Mouse (Mus musculus): ENCODE results near the gene Actn3. TPM values are rescaled to one million over a fixed set of nuclear protein-coding genes. Genes with fewer than 3 reads are reported as not detected.

Actn3 gene
- polyA plus RNA-seq, 1 experiment from 2014 or later, result 2.1 TPM

DNA sequence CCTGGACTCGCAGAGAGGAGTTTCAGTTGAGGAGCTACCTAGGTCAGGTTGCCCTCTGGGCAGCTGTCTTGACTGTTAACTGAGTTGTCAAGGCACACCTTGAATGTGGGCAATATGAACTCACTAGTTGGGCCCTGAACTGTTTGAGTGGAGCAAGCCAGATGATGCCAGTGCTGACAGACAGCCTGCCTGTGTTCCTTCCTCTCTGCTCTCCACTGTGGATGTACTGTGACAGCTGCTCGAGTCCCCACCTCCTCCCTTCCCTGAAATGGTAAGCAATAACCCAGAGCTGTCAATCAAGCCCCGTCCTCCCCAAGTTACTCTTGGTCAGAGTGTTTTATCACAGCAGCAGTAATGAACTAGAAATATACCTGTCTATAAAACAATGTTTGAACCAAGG is 22.2 kb upstream of the Actn3 start:
- WGBS, result 87% methylated on average over 3 of the region's 3 CpGs
- H3K36me3 ChIP-seq (ENCODE audit: control insufficient read depth, insufficient read depth, low read length), result peaks cover 62% of the 10 kb centered on the region

DNA sequence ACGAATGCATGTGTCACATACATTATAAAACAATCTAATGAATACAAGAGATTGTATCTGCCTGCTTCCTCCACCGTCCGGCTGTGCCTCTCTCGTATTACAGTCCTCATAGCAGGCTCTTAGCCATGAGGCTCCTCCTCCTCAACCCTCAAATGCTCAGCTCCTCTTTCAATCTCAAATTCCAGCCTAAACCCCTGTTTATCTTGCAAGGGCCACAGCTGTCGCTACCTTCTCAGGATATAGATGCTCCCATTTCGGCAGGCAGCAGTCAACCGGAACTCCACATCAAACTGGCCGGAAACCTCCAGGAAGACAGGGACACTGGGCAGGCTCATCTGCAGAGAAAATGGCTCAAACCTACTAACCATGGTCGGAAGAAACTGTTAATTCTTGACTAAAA is 21.3 kb upstream of the Actn3 start:
- Histone ChIP-seq H3K27ac (replicated peaks; ENCODE audit: low read depth, low read length) (no peak overlapping the region), H3K9me3 (ENCODE audit: control insufficient read depth, low read length) (no peaks in the 10 kb centered on the region), H3K4me1 (ENCODE audit: control insufficient read depth, insufficient read depth, low read length) (no peaks in the 10 kb centered on the region), H3K9ac (replicated peaks; ENCODE audit: low read length) (no peak overlapping the region), H3K4me2 (ENCODE audit: low read length) (no peak overlapping the region), H3K27me3 (ENCODE audit: control insufficient read depth, insufficient read depth, low read length) (no peaks in the 10 kb centered on the region), H3K36me3 (ENCODE audit: control insufficient read depth, insufficient read depth, low read length) (peaks cover 71% of the 10 kb centered on the region), H3K4me3 (replicated peaks; ENCODE audit: low read depth, low read length) (no peak overlapping the region)
- DNase-seq (no peak), ATAC-seq (ENCODE audit: low FRiP score, low TSS enrichment) (no peak)
- WGBS, result 87% methylated on average over 9 of the region's 9 CpGs

More for the DNA sequence above, 22.2 kb upstream of the Actn3 start:
- H3K4me1 ChIP-seq (ENCODE audit: control insufficient read depth, insufficient read depth, low read length), result no peaks in the 10 kb centered on the region
- no peak overlapping the region for H3K4me2 ChIP-seq (ENCODE audit: low read length)
- no peaks in the 10 kb centered on the region for H3K27me3 ChIP-seq (ENCODE audit: control insufficient read depth, insufficient read depth, low read length)
- H3K27ac ChIP-seq (replicated peaks; ENCODE audit: low read depth, low read length), result no peak overlapping the region
- H3K9ac ChIP-seq (replicated peaks; ENCODE audit: low read length), result no peak overlapping the region
- H3K9me3 ChIP-seq (ENCODE audit: control insufficient read depth, low read length), result no peaks in the 10 kb centered on the region
- no peak for ATAC-seq (ENCODE audit: low FRiP score, low TSS enrichment)
- DNase-seq, result no peak
- H3K4me3 ChIP-seq (replicated peaks; ENCODE audit: low read depth, low read length), result no peak overlapping the region

DNA sequence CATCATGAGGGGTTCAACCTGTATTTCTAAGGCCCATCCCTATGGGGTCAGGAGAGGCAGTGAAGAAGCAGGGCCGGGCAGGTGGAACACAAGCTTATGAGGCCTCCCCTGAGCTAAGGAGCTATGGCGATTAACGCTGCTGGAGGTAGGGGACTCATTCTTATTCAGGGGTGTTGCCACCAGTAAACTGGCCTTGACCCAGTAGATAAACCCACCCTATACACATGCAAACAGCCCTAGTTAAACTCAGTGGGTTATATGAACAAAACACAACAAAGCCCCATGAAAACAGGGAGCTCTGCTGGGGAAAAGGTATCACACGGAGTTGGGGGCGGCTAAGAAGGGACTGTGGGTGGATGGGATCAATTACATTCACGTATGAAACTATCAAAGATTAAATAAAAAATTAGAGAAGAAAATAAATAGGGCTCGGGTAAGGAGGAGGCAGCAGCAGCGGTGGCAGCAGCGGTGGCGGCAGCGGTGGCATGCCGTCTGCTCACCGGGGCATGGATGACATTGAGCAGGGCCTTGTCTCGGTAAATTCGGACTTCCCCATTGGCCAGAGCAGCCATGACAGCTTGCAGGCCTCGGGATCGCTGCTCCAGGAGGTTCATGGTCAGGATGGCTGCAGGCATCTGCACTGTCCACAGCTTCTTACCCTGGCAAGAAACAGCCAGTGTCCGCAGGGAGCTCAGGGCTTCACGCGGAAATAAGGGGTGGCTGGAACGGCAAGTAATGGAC is 19.2 kb upstream of the Actn3 start:
- no peak overlapping the region for H3K27ac ChIP-seq (replicated peaks; ENCODE audit: low read depth, low read length)
- DNase-seq, result no peak
- 53% methylated on average over 21 of the region's 21 CpGs for WGBS
- ATAC-seq (ENCODE audit: low FRiP score, low TSS enrichment), result no peak
- no peak overlapping the region for H3K4me3 ChIP-seq (replicated peaks; ENCODE audit: low read depth, low read length)
- H3K4me1 ChIP-seq (ENCODE audit: control insufficient read depth, insufficient read depth, low read length), result no peaks in the 10 kb centered on the region
- no peak overlapping the region for H3K9ac ChIP-seq (replicated peaks; ENCODE audit: low read length)
- no peak overlapping the region for H3K4me2 ChIP-seq (ENCODE audit: low read length)
- no peaks in the 10 kb centered on the region for H3K27me3 ChIP-seq (ENCODE audit: control insufficient read depth, insufficient read depth, low read length)
- peaks cover 69% of the 10 kb centered on the region for H3K36me3 ChIP-seq (ENCODE audit: control insufficient read depth, insufficient read depth, low read length)
- H3K9me3 ChIP-seq (ENCODE audit: control insufficient read depth, low read length), result no peaks in the 10 kb centered on the region

DNA sequence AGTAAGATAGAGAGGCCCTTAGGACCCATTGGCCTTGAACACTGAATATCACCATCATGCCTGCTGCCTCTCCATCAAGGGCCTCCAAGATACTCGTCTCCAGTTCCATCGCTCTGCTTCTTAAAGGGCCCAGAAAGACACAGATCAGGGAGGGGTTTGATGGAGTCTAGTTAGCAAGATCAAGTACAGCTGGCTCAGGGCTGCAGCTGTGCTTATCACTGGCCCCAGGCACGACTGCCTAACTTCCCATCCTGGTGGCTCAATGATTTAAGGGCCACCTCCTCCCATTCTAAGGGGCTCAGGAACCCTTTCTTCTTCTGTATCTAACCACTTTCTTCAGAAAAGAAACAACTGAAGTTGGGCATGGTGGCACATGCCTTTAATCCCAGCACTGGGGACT is 14.1 kb upstream of the Actn3 start:
- no peak for DNase-seq
- 86% methylated on average over 3 of the region's 3 CpGs for WGBS
- H3K36me3 ChIP-seq (ENCODE audit: control insufficient read depth, insufficient read depth, low read length), result peaks cover 58% of the 10 kb centered on the region

DNA sequence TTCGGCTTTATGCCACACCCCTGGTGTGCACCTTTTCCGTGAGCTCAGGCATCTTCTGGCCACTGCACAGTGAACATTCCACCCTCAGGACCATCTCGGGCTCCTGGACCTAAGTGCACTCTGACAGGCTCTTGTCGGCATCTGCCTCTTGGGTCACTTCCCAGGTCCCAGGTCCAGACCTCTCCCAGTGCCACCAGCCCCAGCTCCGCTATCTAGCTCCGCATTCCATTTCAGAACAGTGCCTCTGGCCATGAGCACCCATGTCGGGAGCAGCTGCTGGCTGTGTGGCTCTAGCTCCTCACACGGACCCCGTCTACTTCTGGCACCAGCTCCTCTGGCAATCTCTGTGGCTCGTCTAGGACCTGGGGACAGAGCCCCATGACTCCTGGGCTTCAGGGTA is 12.1 kb upstream of the Actn3 start:
- Histone ChIP-seq H3K27me3 (ENCODE audit: control insufficient read depth, insufficient read depth, low read length) (no peaks in the 10 kb centered on the region), H3K27ac (replicated peaks; ENCODE audit: low read depth, low read length) (no peak overlapping the region), H3K4me3 (replicated peaks; ENCODE audit: low read depth, low read length) (no peak overlapping the region), H3K36me3 (ENCODE audit: control insufficient read depth, insufficient read depth, low read length) (peaks cover 52% of the 10 kb centered on the region), H3K4me1 (ENCODE audit: control insufficient read depth, insufficient read depth, low read length) (no peaks in the 10 kb centered on the region), H3K9me3 (ENCODE audit: control insufficient read depth, low read length) (no peaks in the 10 kb centered on the region), H3K9ac (replicated peaks; ENCODE audit: low read length) (no peak overlapping the region), H3K4me2 (ENCODE audit: low read length) (no peak overlapping the region)
- DNase-seq, result no peak
- ATAC-seq (ENCODE audit: low FRiP score, low TSS enrichment), result no peak
- 91% methylated on average over 10 of the region's 10 CpGs for WGBS

More for the DNA sequence above, 14.1 kb upstream of the Actn3 start:
- Histone ChIP-seq H3K9ac (replicated peaks; ENCODE audit: low read length) (no peak overlapping the region), H3K4me3 (replicated peaks; ENCODE audit: low read depth, low read length) (no peak overlapping the region), H3K4me1 (ENCODE audit: control insufficient read depth, insufficient read depth, low read length) (no peaks in the 10 kb centered on the region), H3K27ac (replicated peaks; ENCODE audit: low read depth, low read length) (no peak overlapping the region), H3K4me2 (ENCODE audit: low read length) (no peak overlapping the region), H3K27me3 (ENCODE audit: control insufficient read depth, insufficient read depth, low read length) (no peaks in the 10 kb centered on the region), H3K9me3 (ENCODE audit: control insufficient read depth, low read length) (no peaks in the 10 kb centered on the region)
- no peak for ATAC-seq (ENCODE audit: low FRiP score, low TSS enrichment)

DNA sequence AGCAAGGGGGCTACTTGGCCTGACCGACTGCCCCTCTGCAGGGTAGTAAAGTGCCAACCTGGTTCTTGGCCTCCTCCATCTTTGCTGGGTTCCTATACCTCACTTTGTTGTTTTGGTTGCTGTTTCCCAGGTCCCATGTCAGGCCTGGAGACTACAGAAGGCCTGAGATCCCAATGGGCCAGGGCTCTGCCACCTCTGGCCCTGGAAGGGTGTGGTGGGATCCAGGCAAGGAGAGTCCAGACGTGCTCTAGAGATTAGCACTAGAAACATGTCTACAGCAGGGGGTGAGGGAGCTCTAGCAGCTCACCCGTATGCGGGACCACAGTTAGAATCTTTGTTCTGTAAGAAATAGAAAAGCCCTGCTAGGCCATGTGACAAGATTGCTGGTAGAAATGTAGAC is 6.3 kb upstream of the Actn3 start:
- ATAC-seq (ENCODE audit: low FRiP score, low TSS enrichment), result no peak

DNA sequence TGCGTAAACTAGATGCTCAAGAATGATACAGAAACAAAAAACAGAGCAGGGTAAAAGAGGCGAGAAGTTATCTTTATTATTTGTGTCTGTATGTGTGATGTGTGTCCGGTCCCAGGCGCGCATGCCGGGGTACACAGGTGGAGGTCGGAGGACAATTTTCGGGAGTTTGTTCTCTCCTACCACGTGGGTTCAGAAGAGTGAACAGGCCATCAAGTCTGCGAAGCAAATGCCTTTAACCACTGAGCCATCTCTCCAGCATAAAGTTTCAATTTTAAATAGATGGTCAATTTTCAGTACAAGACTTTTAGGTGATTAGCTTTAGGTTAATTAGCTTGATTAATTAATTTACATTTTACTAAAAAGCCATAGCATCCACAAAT is 1.6 kb upstream of the Actn3 start:
- 67% methylated on average over 10 of the region's 10 CpGs for WGBS
- ATAC-seq (ENCODE audit: low FRiP score, low TSS enrichment), result no peak
- no peak overlapping the region for H3K27ac ChIP-seq (replicated peaks; ENCODE audit: low read depth, low read length)

More for the DNA sequence above, 6.3 kb upstream of the Actn3 start:
- 88% methylated on average over 4 of the region's 4 CpGs for WGBS
- no peak overlapping the region for H3K4me3 ChIP-seq (replicated peaks; ENCODE audit: low read depth, low read length)
- H3K9me3 ChIP-seq (ENCODE audit: control insufficient read depth, low read length), result no peaks in the 10 kb centered on the region
- H3K4me2 ChIP-seq (ENCODE audit: low read length), result no peak overlapping the region
- no peaks in the 10 kb centered on the region for H3K27me3 ChIP-seq (ENCODE audit: control insufficient read depth, insufficient read depth, low read length)
- DNase-seq, result no peak
- peaks cover 4% of the 10 kb centered on the region; the same call in 1 of the 2 replicates for H3K4me1 ChIP-seq (ENCODE audit: control insufficient read depth, insufficient read depth, low read length)
- no peak overlapping the region for H3K27ac ChIP-seq (replicated peaks; ENCODE audit: low read depth, low read length)
- H3K9ac ChIP-seq (replicated peaks; ENCODE audit: low read length), result no peak overlapping the region
- peaks cover 11% of the 10 kb centered on the region; the same call in 1 of the 2 replicates for H3K36me3 ChIP-seq (ENCODE audit: control insufficient read depth, insufficient read depth, low read length)

DNA sequence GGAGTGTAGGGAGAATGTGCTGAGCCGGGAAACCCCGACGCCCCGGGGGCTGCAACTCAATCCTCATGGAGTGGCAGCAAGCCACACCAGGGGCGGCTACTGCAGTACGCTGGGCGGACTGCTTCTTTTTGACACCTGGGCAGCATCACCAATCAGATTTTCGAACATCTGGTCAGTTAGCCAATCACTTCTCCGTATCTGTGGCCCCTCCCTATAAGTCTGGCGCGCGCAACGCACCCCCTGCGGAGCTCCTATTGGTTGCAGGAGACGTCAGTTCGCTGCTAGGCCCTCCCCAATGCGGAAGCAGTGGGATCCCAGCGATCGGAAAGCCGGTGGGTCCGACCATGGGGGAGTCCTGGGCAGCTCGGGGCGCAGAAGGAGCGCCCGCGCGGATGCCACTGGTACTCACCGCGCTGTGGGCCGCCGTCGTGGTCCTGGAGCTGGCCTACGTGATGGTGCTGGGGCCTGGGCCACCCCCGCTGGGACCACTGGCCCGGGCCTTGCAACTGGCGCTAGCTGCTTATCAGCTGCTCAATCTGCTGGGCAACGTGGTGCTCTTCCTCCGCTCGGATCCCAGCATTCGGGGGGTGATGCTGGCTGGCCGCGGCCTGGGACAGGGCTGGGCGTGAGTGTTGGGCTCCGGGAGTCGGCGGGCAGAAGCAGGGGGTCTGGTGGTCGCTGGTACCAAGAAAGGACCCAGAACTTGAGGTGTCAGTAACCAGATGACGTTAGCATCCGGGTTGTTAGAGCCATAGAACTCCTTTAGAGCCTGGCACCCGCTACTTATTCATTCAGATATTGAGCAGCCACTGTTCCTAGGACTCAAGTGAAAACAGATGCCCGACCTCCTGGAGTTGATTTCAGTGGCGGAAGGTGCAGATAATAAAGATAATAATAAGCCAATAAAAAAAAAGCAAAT is 955 bp upstream of the Actn3 start, which contains the start of gene Zdhhc24:
Zdhhc24 (plus strand) TSS at position 264 of the 919 bp plus-strand sequence.
- H3K4me2 ChIP-seq (ENCODE audit: low read length), result peak within 1 kb of the TSS; percentile 87
- DNase-seq (peak; percentile 97), ATAC-seq (ENCODE audit: low FRiP score, low TSS enrichment) (peak; percentile 99)
- H3K27ac ChIP-seq (replicated peaks; ENCODE audit: low read depth, low read length), result peak within 1 kb of the TSS; percentile 78
- WGBS, result 2% methylated on average over 52 of the region's 52 CpGs
- H3K4me1 ChIP-seq (ENCODE audit: control insufficient read depth, insufficient read depth, low read length), result peaks cover 10% of the 10 kb centered on the region
- no peaks in the 10 kb centered on the region for H3K27me3 ChIP-seq (ENCODE audit: control insufficient read depth, insufficient read depth, low read length)
- H3K4me3 ChIP-seq (replicated peaks; ENCODE audit: low read depth, low read length), result peak within 1 kb of the TSS; percentile 85
- H3K9me3 ChIP-seq (ENCODE audit: control insufficient read depth, low read length), result no peaks in the 10 kb centered on the region
- peaks cover 8% of the 10 kb centered on the region; the same call in 1 of the 2 replicates for H3K36me3 ChIP-seq (ENCODE audit: control insufficient read depth, insufficient read depth, low read length)
- peak within 1 kb of the TSS; percentile 78 for H3K9ac ChIP-seq (replicated peaks; ENCODE audit: low read length)

More for the DNA sequence above, 1.6 kb upstream of the Actn3 start:
- no peak for DNase-seq
- H3K9ac ChIP-seq (replicated peaks; ENCODE audit: low read length), result peak overlapping the region; percentile 78
- peaks cover 11% of the 10 kb centered on the region; the same call in 1 of the 2 replicates for H3K36me3 ChIP-seq (ENCODE audit: control insufficient read depth, insufficient read depth, low read length)
- peaks cover 10% of the 10 kb centered on the region for H3K4me1 ChIP-seq (ENCODE audit: control insufficient read depth, insufficient read depth, low read length)
- H3K4me3 ChIP-seq (replicated peaks; ENCODE audit: low read depth, low read length), result peak overlapping the region; percentile 85
- H3K27me3 ChIP-seq (ENCODE audit: control insufficient read depth, insufficient read depth, low read length), result no peaks in the 10 kb centered on the region
- H3K9me3 ChIP-seq (ENCODE audit: control insufficient read depth, low read length), result no peaks in the 10 kb centered on the region
- peak overlapping the region; percentile 87 for H3K4me2 ChIP-seq (ENCODE audit: low read length)

Measured in midbrain, embryonic 14.5 days (tissue).